Mouse (Mus musculus) ES-Bruce4 (cell line): ENCODE data around the gene Disp1.

ENCODE experiments used
- CTCF ChIP-seq: IDR thresholded peaks from one replicate; pipeline ENCODE4 v1.8.1; 2011; ENCODE audit warnings: low read depth, low read length
- EP300 ChIP-seq: IDR thresholded peaks from 2 replicates; pipeline ENCODE4 v1.6.1; 2011; ENCODE audit warnings: low read depth, low read length; ENCODE audit not compliant: insufficient read depth
- POLR2A ChIP-seq: IDR thresholded peaks from one replicate; pipeline ENCODE4 v1.8.1; 2011; ENCODE audit warnings: low read length; ENCODE audit not compliant: insufficient read depth

- TF ChIP-seq CTCF (no peak), EP300 (no peak), POLR2A (no peak)
These were observed 80.0 kb downstream of the Disp1 start for GRCm38 (mm10) chr1:183141329-183141728.
